Mouse (Mus musculus): ENCODE data around the gene Med13.

The Med13 gene

GRCm38 (mm10) chr11:86356854-86357788 lies at the start of gene Med13:
Gene Med13 (minus strand): TSS chr11:86357602.
- CTCF ChIA-PET, result no interaction called here

DNA sequence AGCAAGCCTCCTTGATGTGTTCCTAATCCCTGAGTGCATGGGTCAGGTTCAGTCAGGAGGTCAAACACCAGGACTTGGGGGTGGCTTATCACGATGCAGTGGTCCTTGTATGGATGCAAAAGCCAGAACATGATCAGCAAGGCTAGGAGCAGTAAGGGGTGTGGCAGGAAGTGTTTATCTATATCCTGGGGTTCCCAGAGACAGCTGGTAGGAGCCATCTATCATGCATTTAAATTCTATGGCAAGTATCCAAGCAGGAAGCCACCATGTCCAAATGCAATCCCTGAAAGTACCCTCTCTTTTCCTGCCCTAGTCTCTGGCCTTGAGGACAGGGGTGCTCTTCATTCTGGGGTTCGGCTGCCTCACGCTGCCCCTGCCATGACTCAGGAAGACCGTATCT lies 47.2 kb upstream of the Med13 start:
- CTCF ChIA-PET, result no interaction called here

GRCm38 (mm10) chr11:86403845-86404244 lies 46.4 kb upstream of the Med13 start:
- CTCF ChIA-PET, result no interaction called here

DNA sequence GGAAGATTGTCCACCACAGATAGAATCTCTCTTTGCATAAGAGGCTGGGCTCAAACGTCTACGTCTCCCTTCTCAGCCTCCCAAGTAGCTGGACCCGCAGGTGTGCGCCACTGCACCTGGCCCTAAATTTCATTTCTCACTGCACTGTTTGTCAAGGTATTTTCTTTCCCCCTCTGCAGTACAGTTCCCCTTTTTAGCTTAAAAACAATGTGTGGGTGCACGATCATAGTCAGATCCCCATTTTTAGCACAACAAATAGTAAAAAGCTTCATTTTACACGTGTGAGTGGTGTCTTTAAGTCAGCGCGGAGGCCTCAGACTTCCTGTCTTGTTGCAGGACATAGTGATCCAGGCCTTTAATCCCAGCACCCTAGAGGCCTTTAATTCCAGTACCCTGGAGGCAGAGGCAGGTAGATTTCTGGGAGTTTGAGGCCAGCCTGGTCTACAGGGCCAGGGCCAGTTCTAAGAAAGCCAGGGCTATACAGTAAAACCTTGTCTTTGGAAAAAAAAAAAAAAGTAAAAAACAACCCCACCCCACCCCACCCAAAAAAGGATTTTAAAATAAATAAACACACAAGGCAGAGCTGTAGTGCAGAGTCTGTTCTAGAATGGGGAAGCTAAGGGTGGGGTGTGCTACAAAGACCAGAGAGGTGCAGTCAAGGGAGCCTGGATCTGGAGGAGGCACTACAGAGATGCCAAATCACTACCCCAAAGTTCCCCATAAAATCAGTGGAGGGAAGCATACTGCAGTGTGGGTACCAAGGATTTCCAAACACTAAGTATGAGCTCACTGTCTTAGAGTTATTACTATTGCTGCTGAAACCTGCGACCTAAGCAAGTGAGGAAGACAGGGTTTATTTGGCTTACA lies 42.1 kb upstream of the Med13 start:
- CTCF ChIA-PET, result interaction anchor here (1.7 kb wide), 1 partner anchor 10 kb away, joined by 4 read pairs; no protein-coding TSS in a partner anchor

GRCm38 (mm10) chr11:86396950-86397594 lies 39.7 kb upstream of the Med13 start:
- CTCF ChIA-PET, result no interaction called here

DNA sequence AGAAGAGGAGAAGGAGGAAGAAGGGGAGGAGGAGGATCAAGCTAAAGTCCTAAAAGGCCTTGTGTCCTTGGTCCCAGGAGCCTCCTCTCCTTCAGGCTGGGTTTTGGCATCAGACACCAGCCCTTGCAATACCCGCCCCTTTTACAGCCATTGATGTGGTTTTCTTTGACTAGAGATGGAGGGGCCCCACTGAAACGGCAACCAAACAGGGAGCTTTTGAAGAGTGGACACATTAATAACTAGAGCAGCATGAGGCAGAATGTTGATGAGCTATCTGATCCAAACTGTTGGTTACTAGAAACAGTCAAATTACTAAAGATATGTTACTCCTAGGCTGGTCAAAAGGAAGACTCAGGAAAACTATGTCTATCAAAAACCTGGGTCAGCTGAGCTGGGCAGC lies 39.1 kb upstream of the Med13 start:
- CTCF ChIA-PET, result interaction anchor here (0.6 to 0.8 kb wide), 6 partner anchors 13 to 139 kb away, joined by 3 to 6 read pairs (median 4); no protein-coding TSS in a partner anchor

DNA sequence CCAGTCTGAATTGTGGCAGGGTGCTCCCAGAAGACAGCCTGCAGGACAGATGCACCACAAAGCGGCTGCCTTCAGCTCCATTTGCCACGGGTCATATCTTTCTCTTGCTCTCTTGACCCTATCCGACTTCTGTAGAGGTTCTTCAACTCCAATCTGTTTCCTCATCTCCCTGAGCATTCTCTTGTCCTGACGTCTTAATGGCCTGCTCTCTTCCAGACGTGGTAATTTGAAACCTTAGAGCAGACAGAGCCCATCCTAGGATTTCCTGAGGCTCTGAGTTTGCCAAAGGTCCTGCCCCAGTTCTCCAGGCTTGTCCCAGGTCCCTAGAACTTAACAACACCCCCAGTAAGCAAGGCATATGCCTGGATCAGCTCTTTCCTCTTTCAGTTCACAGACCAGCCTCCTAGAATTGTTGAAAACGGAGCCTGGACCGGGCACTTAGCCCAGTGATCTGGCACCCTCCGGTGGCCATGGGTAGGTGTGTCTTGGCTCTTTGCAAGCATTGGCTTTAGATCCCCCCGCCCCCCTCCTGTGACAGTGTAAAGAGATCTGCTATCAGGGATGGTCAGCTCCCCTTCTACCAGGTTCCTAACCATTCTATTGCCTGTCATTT lies 38.2 kb upstream of the Med13 start:
- CTCF ChIA-PET, result interaction anchor here (0.6 to 0.8 kb wide), 6 partner anchors 14 to 139 kb away, joined by 3 to 6 read pairs (median 4); no protein-coding TSS in a partner anchor

GRCm38 (mm10) chr11:86395100-86395499 lies 37.7 kb upstream of the Med13 start:
- CTCF ChIA-PET, result no interaction called here

- CTCF ChIA-PET, result no interaction called here
Observed at GRCm38 (mm10) chr11:86391687-86392086, 34.3 kb upstream of the Med13 start.

GRCm38 (mm10) chr11:86390308-86390707 lies 32.9 kb upstream of the Med13 start:
- CTCF ChIA-PET, result interaction anchor here (0.6 to 1.2 kb wide), 4 partner anchors 9 to 315 kb away, joined by 3 to 6 read pairs (median 4); no protein-coding TSS in a partner anchor

- CTCF ChIA-PET, result interaction anchor here (0.7 to 1.2 kb wide), 2 partner anchors 10 to 48 kb away, joined by 3 to 4 read pairs; no protein-coding TSS in a partner anchor
Observed at GRCm38 (mm10) chr11:86389506-86389905, 32.1 kb upstream of the Med13 start.

DNA sequence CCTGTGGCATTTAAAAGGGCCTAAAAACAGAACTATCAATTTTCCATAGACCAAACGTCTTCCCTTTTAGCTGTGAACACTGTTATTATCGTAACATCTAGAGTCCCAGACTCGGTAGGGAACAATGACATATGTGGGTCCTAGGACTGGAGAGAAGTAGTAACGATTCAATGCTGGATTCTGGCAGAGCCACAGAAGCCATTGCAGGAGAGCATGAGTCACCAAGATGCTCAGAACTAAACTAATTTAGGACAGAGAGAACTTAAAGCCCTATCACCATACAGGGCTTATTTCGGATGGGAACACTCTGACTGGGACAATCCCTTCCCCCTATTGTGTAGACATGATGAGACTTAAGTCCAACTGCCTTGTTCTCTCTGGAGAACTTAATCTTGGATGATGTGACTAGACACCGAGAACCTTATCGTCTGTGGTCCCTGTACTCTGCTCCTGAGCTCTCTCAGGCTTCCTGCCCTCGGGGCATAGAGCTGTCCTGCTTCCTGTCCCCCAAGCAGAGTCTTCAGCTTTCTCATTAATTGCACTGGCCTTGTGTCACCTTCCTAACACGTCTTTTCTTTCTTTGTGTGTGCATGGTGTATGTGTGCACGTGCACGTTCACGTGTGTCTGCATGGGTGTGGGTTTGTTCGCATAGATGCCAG lies 31.5 kb upstream of the Med13 start:
- CTCF ChIA-PET, result interaction anchor here (1.2 kb wide), 1 partner anchor 10 kb away, joined by 4 read pairs; no protein-coding TSS in a partner anchor

DNA sequence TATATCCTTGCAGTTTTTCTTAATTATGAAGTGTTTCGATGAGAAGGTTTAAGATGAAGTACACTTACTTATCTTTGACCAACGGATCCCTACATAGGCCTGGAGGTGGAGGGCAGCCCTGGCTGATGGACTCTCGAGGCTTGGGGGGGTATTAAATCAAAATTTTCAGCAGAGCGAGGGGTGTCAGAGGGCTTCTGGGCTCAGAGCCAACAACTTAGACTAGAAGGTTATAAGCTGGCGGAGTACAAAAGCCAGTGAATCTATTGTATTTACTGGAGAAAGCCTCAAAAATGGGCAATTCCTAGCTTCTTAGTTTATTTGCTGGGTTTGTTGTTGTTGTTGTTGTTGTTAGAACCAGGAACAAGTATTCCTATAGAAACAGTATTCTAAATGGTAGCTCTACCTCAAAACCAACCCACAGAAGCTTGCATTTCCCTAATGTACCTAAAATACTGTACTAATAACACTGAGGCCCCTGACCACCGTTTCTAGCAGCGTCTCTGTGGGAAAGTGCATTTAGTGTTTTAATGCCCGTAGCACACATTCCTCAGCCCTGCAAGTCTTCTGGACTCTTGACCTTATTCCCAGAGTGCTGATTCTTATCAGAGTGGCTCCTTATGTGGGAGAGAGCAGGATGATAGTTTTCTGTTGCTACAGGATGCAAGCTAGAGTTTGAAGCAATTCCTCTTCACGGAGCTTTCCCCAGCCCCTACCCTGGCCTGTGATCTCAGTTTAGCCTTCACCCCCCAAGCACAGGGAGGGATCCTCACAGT lies 29.9 kb upstream of the Med13 start:
- CTCF ChIA-PET, result interaction anchor here (0.6 kb wide), 1 partner anchor 54 kb away, joined by 7 read pairs; no protein-coding TSS in a partner anchor

GRCm38 (mm10) chr11:86386576-86386975 lies 29.2 kb upstream of the Med13 start:
- CTCF ChIA-PET, result no interaction called here

GRCm38 (mm10) chr11:86385710-86386282 lies 28.4 kb upstream of the Med13 start:
- CTCF ChIA-PET, result no interaction called here

- CTCF ChIA-PET, result no interaction called here
Observed at GRCm38 (mm10) chr11:86384141-86384540, 26.7 kb upstream of the Med13 start.

DNA sequence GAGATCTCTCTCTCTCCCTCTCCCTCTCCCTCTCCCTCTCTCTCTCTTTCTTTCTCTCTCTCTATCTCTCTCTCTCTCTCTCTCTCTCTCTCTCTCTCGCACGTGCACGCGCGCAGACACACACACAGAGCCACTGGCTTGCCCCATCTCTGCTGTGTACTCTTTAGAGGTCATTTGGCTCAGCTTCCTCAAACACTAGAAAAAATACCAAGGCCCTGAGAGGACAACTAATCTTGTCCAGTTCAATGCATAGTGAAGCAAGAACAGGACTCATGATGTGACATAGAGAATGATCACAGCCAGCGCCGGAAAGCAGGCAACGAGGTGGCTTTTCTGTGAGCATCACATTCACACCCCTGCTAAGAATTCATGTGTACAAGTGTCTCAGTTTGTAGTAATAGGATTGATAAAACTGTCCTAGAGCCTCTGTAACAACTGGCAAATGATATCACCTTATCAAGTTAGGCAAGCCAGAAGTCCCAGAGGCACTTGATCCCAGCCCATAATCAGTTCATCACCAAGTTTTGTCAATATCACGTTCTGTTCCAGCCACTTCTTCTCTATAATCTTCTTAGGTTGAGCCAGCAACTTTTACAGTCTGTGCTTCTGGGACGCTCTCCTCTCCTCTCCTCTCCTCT lies 25.2 kb upstream of the Med13 start:
- CTCF ChIA-PET, result interaction anchor here (0.7 kb wide), 1 partner anchor 94 kb away, joined by 4 read pairs; no protein-coding TSS in a partner anchor

- CTCF ChIA-PET, result no interaction called here
Observed at GRCm38 (mm10) chr11:86381478-86382091, 24.2 kb upstream of the Med13 start.

All from spleen, embryonic (tissue).